Mouse (Mus musculus): ENCODE measurements around the gene Fbxl4. TPM values are rescaled to one million over a fixed set of nuclear protein-coding genes. Genes with fewer than 3 reads are reported as not detected.

Fbxl4 gene
- total and polyA plus RNA-seq, 3 experiments = 8.4 to 17.0 (median 12.0) TPM

DNA sequence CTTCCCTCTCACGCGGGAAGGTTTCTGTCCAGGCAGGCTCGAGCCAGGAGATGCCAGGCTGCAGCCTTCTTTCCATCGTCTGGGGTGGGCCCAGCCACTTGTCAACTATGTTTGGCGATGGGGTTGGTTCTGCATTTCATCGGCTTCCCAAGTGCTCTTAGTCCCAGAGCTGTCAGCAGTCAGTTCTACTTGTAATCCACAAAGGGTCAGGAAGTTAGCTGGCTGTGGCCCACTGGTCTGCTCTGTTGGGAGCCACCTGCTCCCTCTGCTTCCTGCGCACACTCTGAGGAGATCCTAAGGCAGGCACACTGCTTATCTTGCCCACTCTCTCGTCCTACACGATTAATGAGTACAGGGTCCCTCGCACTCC lies 573 bp downstream of the Fbxl4 start:
- in situ Hi-C loops (cut with MboI; ENCODE audit: low pct_ligation_motif_present, low pct_unique_long_range_greater_than_20kb, low sequenced_read_pairs) = no loop called here
- peaks cover 0 to 12% of the 10 kb centered on the region in 2 experiments for H3K36me3 ChIP-seq (replicated peaks in 1 of 2; ENCODE audit: control insufficient read depth in 1 of 2, insufficient read depth in 1 of 2, low read length in 1 of 2)
- no peaks in the 10 kb centered on the region for H3K27me3 ChIP-seq (replicated peaks)
- H3K4me3 ChIP-seq (replicated peaks in 1 of 3; ENCODE audit: low read depth in 2 of 3, low read length in 2 of 3, poor library complexity in 1 of 3) = peak overlapping the region; percentile 82 to 88 (median 86)
- dilution Hi-C loops (cut with MboI; ENCODE audit: extremely low pct_ligation_motif_present, extremely low pct_unique_long_range_greater_than_20kb, low sequenced_read_pairs) = no loop called here
- peak overlapping the region; percentile 72 for H3K4me2 ChIP-seq (ENCODE audit: insufficient read depth, low read depth, poor library complexity, severe bottlenecking)
- H3K27ac ChIP-seq (ENCODE audit: insufficient read depth, low read depth) = peak overlapping the region; percentile 64
- DNase-seq (ENCODE audit: extremely low read depth) = no peak
- H3K79me2 ChIP-seq (replicated peaks; ENCODE audit: control insufficient read depth, extremely low read depth, insufficient read depth, poor library complexity, severe bottlenecking) = peaks cover 18% of the 10 kb centered on the region
- TF ChIP-seq IRF4 (IDR thresholded peaks at IDR 0.05; ENCODE audit: low read depth, low read length) (no peak), E2F4 (IDR thresholded peaks at IDR 0.05; ENCODE audit: insufficient replicate concordance, low read depth, low read length) (no peak), MEF2A (IDR thresholded peaks at IDR 0.05; ENCODE audit: borderline replicate concordance, low read depth, low read length) (no peak), CHD2 (IDR thresholded peaks at IDR 0.05; ENCODE audit: low read length) (no peak), RCOR1 (conservative IDR thresholded peaks at IDR 0.05; ENCODE audit: low read depth, low read length) (no peak), MAX (IDR thresholded peaks at IDR 0.05; ENCODE audit: low read length) (no peak), CHD1 (IDR thresholded peaks at IDR 0.05; ENCODE audit: low read depth, low read length) (no peak), POLR2A (IDR thresholded peaks at IDR 0.05; ENCODE audit: low read depth, low read length) (no peak), TBP (conservative IDR thresholded peaks at IDR 0.05; ENCODE audit: low read depth, low read length) (no peak), NELFE (IDR thresholded peaks at IDR 0.05; ENCODE audit: low read depth, low read length) (no peak), BHLHE40 (IDR thresholded peaks at IDR 0.05; ENCODE audit: low read depth, low read length) (no peak), UBTF (IDR thresholded peaks at IDR 0.05; ENCODE audit: low read depth, low read length) (no peak)
- H3K4me1 ChIP-seq (ENCODE audit: control insufficient read depth in 1 of 2, insufficient read depth in 2 of 2) = peaks cover 5 to 29% of the 10 kb centered on the region in 2 experiments
- peaks cover 3% of the 10 kb centered on the region for H3K9me3 ChIP-seq (replicated peaks; ENCODE audit: low read length)
- H3K9ac ChIP-seq (ENCODE audit: insufficient read depth, low read depth) = peak overlapping the region; percentile 70

DNA sequence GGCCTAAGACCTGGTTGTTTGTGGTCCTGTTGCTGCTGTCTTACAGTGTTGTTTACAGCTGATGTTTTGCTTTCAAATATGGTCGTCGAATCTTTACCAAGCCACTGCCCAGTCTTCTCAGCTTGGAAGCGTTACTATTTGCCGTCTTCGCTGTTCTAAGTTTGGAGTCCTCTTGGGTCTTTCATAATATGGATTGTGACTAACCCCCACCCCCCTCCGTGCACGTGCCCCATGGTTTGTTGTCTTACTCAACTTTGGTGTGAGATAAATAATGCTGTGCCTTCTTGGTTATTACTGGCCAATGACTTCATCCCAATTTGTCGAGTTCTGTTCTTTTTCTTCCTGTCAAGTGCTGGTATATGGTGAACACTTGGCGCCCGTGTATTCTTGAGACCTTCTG lies 1.1 kb downstream of the Fbxl4 start:
- Histone ChIP-seq H3K4me2 (ENCODE audit: insufficient read depth, low read depth, poor library complexity, severe bottlenecking) (peak overlapping the region; percentile 72), H3K4me3 (replicated peaks in 1 of 3; ENCODE audit: low read depth in 2 of 3, low read length in 2 of 3, poor library complexity in 1 of 3) (peak overlapping the region; percentile 82 to 88 (median 86)), H3K79me2 (replicated peaks; ENCODE audit: control insufficient read depth, extremely low read depth, insufficient read depth, poor library complexity, severe bottlenecking) (peaks cover 18% of the 10 kb centered on the region), H3K27ac (ENCODE audit: insufficient read depth, low read depth) (no peak overlapping the region), H3K9ac (ENCODE audit: insufficient read depth, low read depth) (peak overlapping the region; percentile 70), H3K27me3 (replicated peaks) (no peaks in the 10 kb centered on the region), H3K4me1 (ENCODE audit: control insufficient read depth in 1 of 2, insufficient read depth in 2 of 2) (peaks cover 5 to 29% of the 10 kb centered on the region in 2 experiments), H3K36me3 (replicated peaks in 1 of 2; ENCODE audit: control insufficient read depth in 1 of 2, insufficient read depth in 1 of 2, low read length in 1 of 2) (peaks cover 0 to 12% of the 10 kb centered on the region in 2 experiments), H3K9me3 (replicated peaks; ENCODE audit: low read length) (no peaks in the 10 kb centered on the region)
- dilution Hi-C loops (cut with MboI; ENCODE audit: extremely low pct_ligation_motif_present, extremely low pct_unique_long_range_greater_than_20kb, low sequenced_read_pairs) = no loop called here
- TF ChIP-seq MEF2A (IDR thresholded peaks at IDR 0.05; ENCODE audit: borderline replicate concordance, low read depth, low read length) (no peak), BHLHE40 (IDR thresholded peaks at IDR 0.05; ENCODE audit: low read depth, low read length) (peak; percentile 86)
- DNase-seq (ENCODE audit: extremely low read depth) = no peak
- in situ Hi-C loops (cut with MboI; ENCODE audit: low pct_ligation_motif_present, low pct_unique_long_range_greater_than_20kb, low sequenced_read_pairs) = no loop called here

DNA sequence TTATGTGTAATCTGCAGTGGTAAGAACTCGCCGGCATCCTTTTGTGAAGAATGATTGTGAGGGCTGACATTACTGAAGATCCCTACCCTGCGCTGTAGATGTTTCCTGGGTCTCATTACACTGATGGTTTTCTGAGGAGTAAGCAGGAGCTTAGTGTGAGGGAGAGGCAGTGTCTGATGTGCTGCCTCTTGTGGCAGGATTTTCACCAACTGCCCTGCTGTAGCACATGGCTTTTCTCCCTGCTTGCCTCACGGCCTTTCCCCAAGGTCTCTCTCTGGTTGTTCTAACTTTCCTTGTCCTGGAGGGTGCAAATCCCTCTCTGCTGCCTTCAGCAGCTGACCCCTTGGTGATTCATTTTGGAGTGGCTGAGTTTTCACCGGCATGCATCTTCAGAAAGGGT lies 10.0 kb downstream of the Fbxl4 start:
- Histone ChIP-seq H3K9me3 (replicated peaks; ENCODE audit: low read length) (no peaks in the 10 kb centered on the region), H3K79me2 (replicated peaks; ENCODE audit: control insufficient read depth, extremely low read depth, insufficient read depth, poor library complexity, severe bottlenecking) (no peaks in the 10 kb centered on the region), H3K9ac (ENCODE audit: insufficient read depth, low read depth) (no peak overlapping the region), H3K27ac (ENCODE audit: insufficient read depth, low read depth) (no peak overlapping the region), H3K4me1 (ENCODE audit: control insufficient read depth in 1 of 2, insufficient read depth in 2 of 2) (peaks cover 0 to 10% of the 10 kb centered on the region in 2 experiments; a peak in 1 of 4 replicates), H3K36me3 (replicated peaks in 1 of 2; ENCODE audit: control insufficient read depth in 1 of 2, insufficient read depth in 1 of 2, low read length in 1 of 2) (peaks cover 0 to 15% of the 10 kb centered on the region in 2 experiments), H3K4me3 (replicated peaks in 1 of 3; ENCODE audit: low read depth in 2 of 3, low read length in 2 of 3, poor library complexity in 1 of 3) (no peak overlapping the region), H3K27me3 (replicated peaks) (no peaks in the 10 kb centered on the region), H3K4me2 (ENCODE audit: insufficient read depth, low read depth, poor library complexity, severe bottlenecking) (no peak overlapping the region)
- in situ Hi-C loops (cut with MboI; ENCODE audit: low pct_ligation_motif_present, low pct_unique_long_range_greater_than_20kb, low sequenced_read_pairs) = no loop called here
- DNase-seq (ENCODE audit: extremely low read depth) = no peak
- dilution Hi-C loops (cut with MboI; ENCODE audit: extremely low pct_ligation_motif_present, extremely low pct_unique_long_range_greater_than_20kb, low sequenced_read_pairs) = no loop called here
- no peak for TF ChIP-seq IRF4 (IDR thresholded peaks at IDR 0.05; ENCODE audit: low read depth, low read length)
- no peak for TF ChIP-seq TCF12 (IDR thresholded peaks at IDR 0.05; ENCODE audit: low read depth, low read length)
- TF ChIP-seq MAZ (IDR thresholded peaks at IDR 0.05; ENCODE audit: low read depth, low read length) = no peak
- TF ChIP-seq POLR2A (IDR thresholded peaks at IDR 0.05; ENCODE audit: low read depth, low read length) = no peak
- TF ChIP-seq GABPA (IDR thresholded peaks at IDR 0.05; ENCODE audit: insufficient replicate concordance, low read depth, low read length) = no peak
- TF ChIP-seq KAT2A (IDR thresholded peaks at IDR 0.05; ENCODE audit: insufficient replicate concordance, low read length) = no peak
- TF ChIP-seq BHLHE40 (IDR thresholded peaks at IDR 0.05; ENCODE audit: low read depth, low read length) = no peak
- TF ChIP-seq PAX5 (IDR thresholded peaks at IDR 0.05; ENCODE audit: low read length) = no peak
- TF ChIP-seq CTCF (conservative IDR thresholded peaks at IDR 0.05 in 1 of 2, IDR thresholded peaks at IDR 0.05 in 1 of 2; ENCODE audit: low read depth in 2 of 2, low read length in 2 of 2) = peak in 1 of 2 experiments; percentile 36; a peak in 2 of 4 replicates
- TF ChIP-seq ZMIZ1 (IDR thresholded peaks at IDR 0.05; ENCODE audit: low read depth, low read length) = no peak
- no peak for TF ChIP-seq JUND (conservative IDR thresholded peaks at IDR 0.05; ENCODE audit: low read depth, low read length)
- TF ChIP-seq JUN (IDR thresholded peaks at IDR 0.05; ENCODE audit: insufficient read depth, low read depth, low read length) = no peak
- TF ChIP-seq RAD21 (IDR thresholded peaks at IDR 0.05; ENCODE audit: low read depth, low read length) = peak; percentile 1
- TF ChIP-seq NELFE (IDR thresholded peaks at IDR 0.05; ENCODE audit: low read depth, low read length) = no peak

All from CH12.LX (cell line).